Mouse (Mus musculus) ES-E14 (cell line): ENCODE measurements around the gene Msi2.

Experiments used
- HCFC1 ChIP-seq: IDR thresholded peaks from 2 replicates; pipeline ENCODE4 v1.6.1; 2012; ENCODE audit warnings: low read length, inconsistent platforms, borderline replicate concordance; ENCODE audit not compliant: insufficient read depth
- MAFK ChIP-seq: IDR thresholded peaks from 2 replicates; pipeline ENCODE4 v1.6.1; 2014; ENCODE audit warnings: mild to moderate bottlenecking, low read depth, low read length, inconsistent platforms; ENCODE audit not compliant: insufficient read depth
- ZC3H11A ChIP-seq: IDR thresholded peaks from 2 replicates; pipeline ENCODE4 v1.6.1; 2012; ENCODE audit warnings: low read depth, mild to moderate bottlenecking, inconsistent platforms, low read length, borderline replicate concordance
- ZNF384 ChIP-seq: IDR thresholded peaks from 2 replicates; pipeline ENCODE4 v1.6.1; 2012; ENCODE audit warnings: low read depth, low read length, inconsistent platforms

- TF ChIP-seq HCFC1 (no peak), MAFK (no peak), ZNF384 (no peak), ZC3H11A (no peak)
Observed at GRCm38 (mm10) chr11:88364231-88364630, 354.1 kb downstream of the Msi2 start.
